Mouse (Mus musculus): Measurements from ENCODE around the gene Nmt2.

DNA sequence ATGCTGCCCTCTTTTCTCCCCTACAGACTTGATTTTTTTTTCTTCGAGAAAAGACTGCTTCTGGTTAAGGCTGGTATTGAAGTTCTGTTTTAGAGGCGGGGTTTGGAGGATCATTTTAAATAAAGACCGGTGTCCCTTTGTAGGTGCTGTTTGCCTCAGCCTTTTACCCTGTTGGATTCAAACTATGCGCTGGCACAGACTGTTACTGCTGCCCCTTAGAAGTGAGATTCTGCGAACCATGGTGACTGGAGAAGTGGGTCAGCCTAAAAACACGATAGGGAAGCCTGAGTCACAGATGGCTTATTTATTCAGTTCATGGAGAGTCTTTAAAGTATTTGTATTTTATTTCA lies 1.1 kb downstream of the Nmt2 start:
- no peak for TF ChIP-seq CTCF (IDR thresholded peaks at IDR 0.05; ENCODE audit: low read depth, low read length)
- no peak for TF ChIP-seq POLR2A (IDR thresholded peaks at IDR 0.05; ENCODE audit: borderline replicate concordance, low read depth, low read length)
